Mouse (Mus musculus): Measurements from ENCODE around the gene Gm20388. TPM values are rescaled to one million over a fixed set of nuclear protein-coding genes. Genes with fewer than 3 reads are reported as not detected.

Gene Gm20388
- total and polyA plus RNA-seq, 3 experiments, result 0.02 to 0.05 TPM; not detected in 1

DNA sequence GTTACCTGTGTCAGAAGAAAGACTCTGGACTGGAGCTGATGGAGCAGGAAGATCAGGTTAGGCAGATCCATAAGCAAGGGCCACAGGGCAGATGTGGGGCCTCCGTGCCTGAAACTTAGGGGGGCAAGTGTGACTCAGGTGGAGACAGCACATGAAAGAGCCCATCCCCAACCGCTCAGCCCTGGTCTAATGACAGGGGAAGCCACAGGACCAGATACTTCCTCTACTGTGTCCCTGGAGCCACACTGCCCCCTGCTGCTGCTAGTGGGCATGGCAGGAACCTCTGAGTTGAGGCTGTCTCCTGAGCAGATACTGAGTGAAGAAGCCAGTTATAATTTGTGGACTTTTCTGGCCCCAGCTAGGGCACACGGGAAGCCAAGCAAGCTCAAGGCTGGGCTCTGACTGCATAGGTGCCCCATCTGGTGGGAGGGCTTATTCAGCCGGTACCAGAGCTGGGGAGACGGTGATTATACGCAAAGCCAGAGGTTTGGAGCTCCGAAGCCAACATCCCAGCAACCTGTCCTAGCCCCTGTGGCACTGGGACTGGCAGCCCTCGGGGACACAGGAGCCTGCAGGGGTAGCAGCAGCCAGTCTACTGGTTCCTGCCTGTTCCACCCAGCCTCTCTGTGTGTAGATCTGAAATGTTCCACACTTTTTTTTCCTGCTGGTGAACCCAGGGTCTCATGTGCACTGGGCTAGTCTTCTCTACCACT, 2919.9 kb downstream of the Gm20388 start:
- Histone ChIP-seq H3K4me3 (ENCODE audit: low read depth, low read length) (no peak overlapping the region), H3K27me3 (ENCODE audit: insufficient read depth, low read length) (peaks cover 91% of the 10 kb centered on the region), H3K9me3 (replicated peaks) (no peaks in the 10 kb centered on the region), H3K4me1 (ENCODE audit: insufficient read depth, low read depth, low read length) (peaks cover 25% of the 10 kb centered on the region), H3K36me3 (replicated peaks) (no peaks in the 10 kb centered on the region)
- ATAC-seq (ENCODE audit: extremely low read depth, insufficient number of reproducible peaks, low FRiP score, poor library complexity, severe bottlenecking), result peak; percentile 77
- DNase-seq (ENCODE audit: low spot score), result peak; percentile 90
- TF ChIP-seq GATA1 (IDR thresholded peaks at IDR 0.05; ENCODE audit: borderline replicate concordance, low read length), result no peak
- peak; percentile 97 for TF ChIP-seq CTCF (IDR thresholded peaks at IDR 0.05; ENCODE audit: low read depth, low read length)

DNA sequence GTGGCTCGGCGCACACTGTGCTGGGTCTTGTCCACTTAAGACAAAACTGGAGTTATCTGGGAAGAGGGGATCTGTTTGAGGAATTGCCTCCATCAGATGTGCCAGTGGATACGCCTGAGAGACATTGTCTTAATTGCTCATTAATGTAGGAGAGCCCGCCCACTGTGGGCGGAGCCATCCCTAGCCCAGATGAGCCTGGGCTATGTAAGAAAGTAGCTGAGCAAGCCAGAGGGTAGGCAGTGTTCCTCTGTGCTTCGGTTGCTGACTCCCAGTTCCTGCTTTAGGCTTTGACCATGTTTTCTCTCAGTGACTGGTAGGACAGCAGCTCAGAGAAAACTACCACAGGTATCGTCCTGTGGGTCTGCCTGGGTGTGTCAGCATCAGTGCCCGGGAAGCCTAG, 2923.8 kb downstream of the Gm20388 start:
- Histone ChIP-seq H3K27me3 (ENCODE audit: insufficient read depth, low read length) (peaks cover 84% of the 10 kb centered on the region), H3K4me3 (ENCODE audit: low read depth, low read length) (no peak overlapping the region), H3K4me1 (ENCODE audit: insufficient read depth, low read depth, low read length) (peaks cover 20% of the 10 kb centered on the region), H3K9me3 (replicated peaks) (no peaks in the 10 kb centered on the region), H3K36me3 (replicated peaks) (no peaks in the 10 kb centered on the region)
- ATAC-seq (ENCODE audit: extremely low read depth, insufficient number of reproducible peaks, low FRiP score, poor library complexity, severe bottlenecking) (no peak), DNase-seq (ENCODE audit: low spot score) (no peak)
- TF ChIP-seq POLR2AphosphoS5 (IDR thresholded peaks at IDR 0.05; ENCODE audit: insufficient replicate concordance, low read depth, low read length) (no peak), TAL1 (conservative IDR thresholded peaks at IDR 0.05; ENCODE audit: low read depth, low read length) (no peak), GATA1 (IDR thresholded peaks at IDR 0.05; ENCODE audit: borderline replicate concordance, low read length) (no peak), CTCF (IDR thresholded peaks at IDR 0.05; ENCODE audit: low read depth, low read length) (no peak), GATA2 (IDR thresholded peaks at IDR 0.05; ENCODE audit: borderline replicate concordance, low read depth, low read length) (no peak)

DNA sequence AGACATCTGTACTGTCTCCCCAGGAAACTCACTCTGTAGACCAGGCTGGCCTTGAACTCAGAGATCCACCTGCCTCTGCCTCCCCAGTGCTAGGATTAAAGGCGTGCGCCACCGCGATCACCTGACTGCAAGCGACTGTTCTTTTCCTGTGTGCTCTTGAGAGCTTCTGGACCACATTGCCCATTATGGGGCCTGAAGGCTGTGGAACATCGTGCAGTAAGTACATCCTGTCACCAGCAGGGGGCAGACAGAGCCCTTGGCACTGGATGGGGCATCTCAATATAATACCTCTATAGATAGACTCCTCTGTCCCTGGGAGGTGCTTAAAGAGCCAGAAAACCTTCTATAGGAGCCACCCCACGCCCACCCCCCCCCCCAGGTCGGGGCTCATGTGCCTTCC, 2924.3 kb downstream of the Gm20388 start:
- peaks cover 84% of the 10 kb centered on the region for H3K27me3 ChIP-seq (ENCODE audit: insufficient read depth, low read length)
- no peak overlapping the region for H3K4me3 ChIP-seq (ENCODE audit: low read depth, low read length)
- no peaks in the 10 kb centered on the region for H3K36me3 ChIP-seq (replicated peaks)
- peak; percentile 79 for DNase-seq (ENCODE audit: low spot score)
- TF ChIP-seq GATA2 (IDR thresholded peaks at IDR 0.05; ENCODE audit: borderline replicate concordance, low read depth, low read length) (no peak), POLR2AphosphoS5 (IDR thresholded peaks at IDR 0.05; ENCODE audit: insufficient replicate concordance, low read depth, low read length) (no peak), GATA1 (IDR thresholded peaks at IDR 0.05; ENCODE audit: borderline replicate concordance, low read length) (no peak), TAL1 (conservative IDR thresholded peaks at IDR 0.05; ENCODE audit: low read depth, low read length) (no peak), CTCF (IDR thresholded peaks at IDR 0.05; ENCODE audit: low read depth, low read length) (peak; percentile 80)
- ATAC-seq (ENCODE audit: extremely low read depth, insufficient number of reproducible peaks, low FRiP score, poor library complexity, severe bottlenecking), result peak; percentile 35; the same call in 1 of the 2 replicates
- peaks cover 16% of the 10 kb centered on the region for H3K4me1 ChIP-seq (ENCODE audit: insufficient read depth, low read depth, low read length)
- H3K9me3 ChIP-seq (replicated peaks), result no peaks in the 10 kb centered on the region

DNA sequence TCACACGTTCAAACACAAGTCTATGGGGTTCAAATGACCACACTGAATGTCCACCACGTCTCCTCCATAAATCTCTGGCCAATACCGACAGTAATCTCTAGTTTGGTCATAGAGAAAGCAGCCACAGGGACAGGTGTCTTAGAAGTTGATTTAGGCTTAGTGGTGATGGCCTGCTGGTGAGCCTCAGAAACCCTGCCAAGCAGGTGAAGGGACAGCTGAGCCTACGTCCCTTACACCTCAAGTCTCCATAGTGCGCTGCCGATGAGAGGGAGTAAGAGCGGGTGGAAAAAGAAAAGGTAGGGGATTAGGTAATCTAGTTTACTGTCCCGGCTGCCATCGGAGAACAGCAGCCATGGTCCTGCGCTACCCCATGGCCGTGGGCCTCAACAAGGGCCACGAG, 2925.6 kb downstream of the Gm20388 start:
- TF ChIP-seq GATA1 (IDR thresholded peaks at IDR 0.05; ENCODE audit: borderline replicate concordance, low read length) (no peak), POLR2AphosphoS5 (IDR thresholded peaks at IDR 0.05; ENCODE audit: insufficient replicate concordance, low read depth, low read length) (no peak), CTCF (IDR thresholded peaks at IDR 0.05; ENCODE audit: low read depth, low read length) (no peak), GATA2 (IDR thresholded peaks at IDR 0.05; ENCODE audit: borderline replicate concordance, low read depth, low read length) (no peak), TAL1 (conservative IDR thresholded peaks at IDR 0.05; ENCODE audit: low read depth, low read length) (no peak)
- Histone ChIP-seq H3K36me3 (replicated peaks) (no peaks in the 10 kb centered on the region), H3K4me3 (ENCODE audit: low read depth, low read length) (no peak overlapping the region), H3K4me1 (ENCODE audit: insufficient read depth, low read depth, low read length) (peaks cover 8% of the 10 kb centered on the region; the same call in 1 of the 2 replicates), H3K27me3 (ENCODE audit: insufficient read depth, low read length) (peaks cover 86% of the 10 kb centered on the region), H3K9me3 (replicated peaks) (no peaks in the 10 kb centered on the region)
- DNase-seq (ENCODE audit: low spot score) (no peak), ATAC-seq (ENCODE audit: extremely low read depth, insufficient number of reproducible peaks, low FRiP score, poor library complexity, severe bottlenecking) (no peak)

DNA sequence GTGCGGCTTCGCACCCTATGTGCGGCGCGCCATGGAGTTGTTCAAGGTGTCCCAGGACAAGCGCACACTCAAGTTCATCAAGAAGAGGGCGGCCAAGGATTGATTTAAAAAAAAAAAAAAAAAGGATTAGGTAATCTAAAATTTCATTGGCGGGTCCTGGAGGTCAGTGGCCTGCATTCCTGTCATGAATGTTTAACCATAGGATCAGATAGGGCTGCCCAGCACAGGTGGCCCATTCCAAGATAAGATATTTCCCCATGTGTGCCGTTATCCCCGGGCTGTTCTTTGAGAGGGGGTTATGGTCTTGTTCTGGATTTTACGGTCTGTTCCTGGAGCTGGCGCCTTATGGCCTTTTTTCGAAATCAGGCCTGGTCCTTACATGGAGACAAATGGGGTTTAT, 2926.1 kb downstream of the Gm20388 start:
- ATAC-seq (ENCODE audit: extremely low read depth, insufficient number of reproducible peaks, low FRiP score, poor library complexity, severe bottlenecking), result no peak
- Histone ChIP-seq H3K9me3 (replicated peaks) (no peaks in the 10 kb centered on the region), H3K36me3 (replicated peaks) (no peaks in the 10 kb centered on the region), H3K4me3 (ENCODE audit: low read depth, low read length) (no peak overlapping the region), H3K27me3 (ENCODE audit: insufficient read depth, low read length) (peaks cover 82% of the 10 kb centered on the region), H3K4me1 (ENCODE audit: insufficient read depth, low read depth, low read length) (peaks cover 8% of the 10 kb centered on the region; the same call in 1 of the 2 replicates)
- TF ChIP-seq POLR2AphosphoS5 (IDR thresholded peaks at IDR 0.05; ENCODE audit: insufficient replicate concordance, low read depth, low read length) (no peak), GATA1 (IDR thresholded peaks at IDR 0.05; ENCODE audit: borderline replicate concordance, low read length) (no peak), CTCF (IDR thresholded peaks at IDR 0.05; ENCODE audit: low read depth, low read length) (no peak), TAL1 (conservative IDR thresholded peaks at IDR 0.05; ENCODE audit: low read depth, low read length) (no peak), GATA2 (IDR thresholded peaks at IDR 0.05; ENCODE audit: borderline replicate concordance, low read depth, low read length) (no peak)
- no peak for DNase-seq (ENCODE audit: low spot score)

DNA sequence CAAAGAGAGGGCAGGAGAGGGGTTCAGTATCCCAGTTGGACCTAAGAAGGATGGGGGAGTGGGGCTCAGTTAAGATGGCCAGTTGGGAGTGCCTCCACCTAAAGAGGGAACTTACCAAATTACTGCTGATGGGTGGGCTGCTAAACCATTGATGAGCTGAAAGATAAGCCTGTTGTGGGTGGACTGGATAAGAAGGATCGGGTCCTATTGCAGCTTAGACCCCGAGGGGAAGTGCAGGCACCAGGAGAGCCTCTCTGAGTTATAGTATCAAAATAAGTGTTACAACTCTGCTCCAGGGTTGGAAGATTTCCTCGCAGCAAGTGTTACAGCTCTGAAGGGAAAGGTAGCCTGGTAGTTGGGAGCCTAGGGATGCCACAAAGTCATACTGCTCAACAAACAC, 2933.5 kb downstream of the Gm20388 start:
- TF ChIP-seq TAL1 (conservative IDR thresholded peaks at IDR 0.05; ENCODE audit: low read depth, low read length) (no peak), CTCF (IDR thresholded peaks at IDR 0.05; ENCODE audit: low read depth, low read length) (no peak), POLR2AphosphoS5 (IDR thresholded peaks at IDR 0.05; ENCODE audit: insufficient replicate concordance, low read depth, low read length) (no peak), GATA2 (IDR thresholded peaks at IDR 0.05; ENCODE audit: borderline replicate concordance, low read depth, low read length) (no peak), GATA1 (IDR thresholded peaks at IDR 0.05; ENCODE audit: borderline replicate concordance, low read length) (no peak)
- Histone ChIP-seq H3K4me1 (ENCODE audit: insufficient read depth, low read depth, low read length) (peaks cover 6% of the 10 kb centered on the region), H3K27me3 (ENCODE audit: insufficient read depth, low read length) (peaks cover 82% of the 10 kb centered on the region), H3K4me3 (ENCODE audit: low read depth, low read length) (no peak overlapping the region), H3K36me3 (replicated peaks) (no peaks in the 10 kb centered on the region), H3K9me3 (replicated peaks) (no peaks in the 10 kb centered on the region)
- ATAC-seq (ENCODE audit: extremely low read depth, insufficient number of reproducible peaks, low FRiP score, poor library complexity, severe bottlenecking), result no peak
- DNase-seq (ENCODE audit: low spot score), result no peak

All from G1E (cell line).